Mouse (Mus musculus) limb, embryonic 10.5 days (tissue): ENCODE measurements around the gene Fam149b. TPM values are rescaled to one million over a fixed set of nuclear protein-coding genes. Genes with fewer than 3 reads are reported as not detected.

Experiments used
- DNase-seq: peaks from one replicate; pipeline ENCODE4 v3.0.0-alpha.2; 2017; ENCODE audit warnings: low spot score
- H3K27ac ChIP-seq: fragments of 300-500 bp; sonication (generic); 2 replicates; pipeline ENCODE4 v1.5.1; 2016; ENCODE audit warnings: mild to moderate bottlenecking
- H3K27me3 ChIP-seq: fragments of 300-500 bp; sonication (generic); 2 replicates; pipeline ENCODE4 v1.6.1; 2016; ENCODE audit warnings: low read depth, mild to moderate bottlenecking; ENCODE audit not compliant: poor library complexity, severe bottlenecking
- H3K36me3 ChIP-seq: fragments of 300-500 bp; sonication (generic); 2 replicates; pipeline ENCODE4 v1.6.1; 2016; ENCODE audit warnings: mild to moderate bottlenecking, moderate library complexity
- H3K4me1 ChIP-seq: fragments of 300-500 bp; sonication (generic); 2 replicates; pipeline ENCODE4 v1.6.1; 2016
- H3K4me3 ChIP-seq: fragments of 300-500 bp; sonication (generic); 2 replicates; pipeline ENCODE4 v1.5.1; 2016; ENCODE audit warnings: mild to moderate bottlenecking, moderate library complexity
- H3K9me3 ChIP-seq: fragments of 300-500 bp; sonication (generic); replicated peaks from 2 replicates; pipeline ENCODE4 v1.6.1; 2016; ENCODE audit warnings: mild to moderate bottlenecking
- WGBS: fragments of 180-500 bp; shearing (Covaris S2); methylation state at CpG from one replicate; pipeline ENCODE4 v1.1.7; 2016; 5-methylcytosine and 5-hydroxymethylcytosine counted together
- polyA plus RNA-seq: library from polyadenylated mRNA; unstranded; fragments of >200 nt; fragmentation: Nextera tagmentation; extraction: Ambion mirVana; gene quantifications from 2 replicates; pipeline ENCODE4 v1.2.1, GENCODE M21; 2016

The Fam149b gene
- polyA plus RNA-seq, 1 experiment from 2014 or later = 51.7 TPM

DNA sequence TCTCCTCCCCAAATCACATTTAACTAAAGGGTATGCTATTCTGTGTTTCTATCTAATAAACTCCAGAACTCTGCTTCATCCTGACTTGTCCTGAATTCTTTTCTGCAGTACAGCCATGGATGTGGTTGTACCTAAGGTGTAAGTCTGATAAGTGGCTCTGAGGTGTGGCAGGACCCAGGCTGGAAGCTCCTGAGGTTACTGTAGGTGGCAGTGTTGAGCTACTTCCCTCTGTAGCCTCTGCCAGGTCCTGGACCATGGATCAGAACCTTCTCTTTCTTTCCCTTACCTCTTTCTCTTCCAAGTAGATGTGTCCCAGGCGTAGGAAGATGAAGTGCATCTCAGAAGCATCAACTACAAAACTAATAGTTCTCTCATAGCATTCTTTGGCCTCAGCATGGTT, 52.1 kb downstream of the Fam149b start:
- H3K4me1 ChIP-seq = no peaks in the 10 kb centered on the region
- H3K27me3 ChIP-seq = no peaks in the 10 kb centered on the region
- no peaks in the 10 kb centered on the region for H3K36me3 ChIP-seq
- WGBS = 53% methylated on average over 1 of the region's 1 CpGs
- no peak for DNase-seq
- no peak overlapping the region for H3K4me3 ChIP-seq
- no peaks in the 10 kb centered on the region for H3K9me3 ChIP-seq
- H3K27ac ChIP-seq = no peak overlapping the region

DNA sequence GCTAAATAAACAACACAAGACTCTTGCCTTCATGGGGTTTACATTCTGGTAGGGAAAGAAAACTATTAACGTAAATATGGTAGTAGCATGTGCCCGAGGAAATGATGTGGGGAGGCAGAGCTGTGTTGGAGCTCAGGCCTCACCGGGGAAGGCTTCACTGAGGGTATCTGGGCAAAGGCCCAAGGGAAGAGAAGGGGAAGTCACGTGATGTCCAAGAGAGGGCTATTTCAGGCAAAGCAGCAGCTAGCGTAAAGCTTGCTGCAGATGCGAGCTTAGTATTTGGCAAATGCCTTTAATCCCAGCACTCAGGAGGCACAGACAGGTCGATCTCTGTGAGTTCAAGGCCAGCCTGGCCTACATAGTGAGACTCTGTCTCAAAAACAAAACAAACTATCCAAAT, 74.3 kb downstream of the Fam149b start:
- Histone ChIP-seq H3K27me3 (no peaks in the 10 kb centered on the region), H3K36me3 (no peaks in the 10 kb centered on the region), H3K4me3 (no peak overlapping the region), H3K9me3 (no peaks in the 10 kb centered on the region), H3K27ac (no peak overlapping the region), H3K4me1 (no peaks in the 10 kb centered on the region)
- DNase-seq = no peak
- WGBS = 80% methylated on average over 7 of the region's 7 CpGs

DNA sequence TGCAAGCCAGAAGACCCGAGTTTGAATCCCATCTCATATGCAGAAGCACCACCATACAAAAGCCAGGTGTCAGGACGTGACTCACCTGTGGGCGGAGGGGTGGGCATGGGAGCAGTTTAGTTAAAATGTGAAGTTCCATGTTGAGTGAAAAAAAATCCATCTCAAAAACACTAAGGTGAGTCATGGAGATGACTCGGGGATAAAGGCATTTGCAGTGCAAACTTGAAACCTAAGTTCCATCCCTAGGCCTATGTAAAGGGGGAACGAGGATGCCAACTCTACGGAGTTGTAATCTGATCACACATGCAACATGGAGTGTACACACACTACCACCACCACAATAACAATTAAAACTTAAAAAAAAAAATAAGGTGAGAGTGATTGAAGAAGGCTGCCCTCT, 75.1 kb downstream of the Fam149b start:
- no peaks in the 10 kb centered on the region for H3K9me3 ChIP-seq
- H3K36me3 ChIP-seq = no peaks in the 10 kb centered on the region
- H3K4me1 ChIP-seq = no peaks in the 10 kb centered on the region
- H3K27ac ChIP-seq = no peak overlapping the region
- DNase-seq = no peak
- no peaks in the 10 kb centered on the region for H3K27me3 ChIP-seq
- 89% methylated on average over 6 of the region's 6 CpGs for WGBS
- H3K4me3 ChIP-seq = no peak overlapping the region

DNA sequence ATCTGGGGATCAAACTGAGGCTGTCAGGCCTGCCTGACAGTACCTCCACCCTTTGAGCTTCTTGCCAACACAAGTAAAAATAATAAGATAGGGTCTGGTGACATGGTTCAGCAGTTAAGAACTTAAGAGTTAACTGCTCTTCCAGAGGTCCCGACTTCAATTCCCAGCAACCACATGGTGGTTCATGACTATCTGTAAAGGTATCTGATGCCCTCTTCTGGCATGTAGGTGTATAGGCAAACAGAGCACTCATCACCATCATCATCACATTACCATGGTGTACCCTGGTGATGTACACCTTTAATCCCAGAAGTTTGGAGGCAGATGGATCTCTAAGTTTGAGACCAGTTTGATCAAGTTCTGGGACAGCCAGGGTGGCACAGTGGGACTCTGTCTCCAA, 80.6 kb downstream of the Fam149b start:
- no peaks in the 10 kb centered on the region for H3K36me3 ChIP-seq
- H3K4me1 ChIP-seq = no peaks in the 10 kb centered on the region
- no peaks in the 10 kb centered on the region for H3K9me3 ChIP-seq
- H3K4me3 ChIP-seq = no peak overlapping the region
- no peak overlapping the region for H3K27ac ChIP-seq
- DNase-seq = no peak
- WGBS = 35% methylated on average over 1 of the region's 1 CpGs
- H3K27me3 ChIP-seq = no peaks in the 10 kb centered on the region

DNA sequence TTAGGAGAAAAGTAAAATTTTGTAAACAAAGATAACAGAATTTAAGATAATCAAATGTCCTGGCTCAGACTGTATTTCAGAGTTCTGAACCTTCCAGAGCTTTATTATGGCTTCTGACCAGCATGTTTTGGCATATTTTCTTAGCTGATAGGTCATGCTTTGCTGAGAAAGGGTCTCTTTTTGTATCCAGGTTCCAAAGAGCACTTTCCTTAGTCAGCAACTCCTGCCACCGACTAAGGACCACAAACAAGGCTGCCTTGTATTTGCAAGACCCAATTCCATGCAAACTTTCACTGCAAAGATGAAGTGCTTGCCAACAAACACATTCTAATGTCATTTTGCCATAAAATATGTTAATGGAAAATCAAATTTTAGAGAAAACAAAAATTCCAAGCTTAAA, 81.9 kb downstream of the Fam149b start:
- H3K4me1 ChIP-seq = no peaks in the 10 kb centered on the region
- no peaks in the 10 kb centered on the region for H3K9me3 ChIP-seq
- no peak overlapping the region for H3K4me3 ChIP-seq
- H3K27ac ChIP-seq = no peak overlapping the region
- no peak for DNase-seq
- no peaks in the 10 kb centered on the region for H3K36me3 ChIP-seq
- 76% methylated on average over 1 of the region's 1 CpGs for WGBS
- no peaks in the 10 kb centered on the region for H3K27me3 ChIP-seq

DNA sequence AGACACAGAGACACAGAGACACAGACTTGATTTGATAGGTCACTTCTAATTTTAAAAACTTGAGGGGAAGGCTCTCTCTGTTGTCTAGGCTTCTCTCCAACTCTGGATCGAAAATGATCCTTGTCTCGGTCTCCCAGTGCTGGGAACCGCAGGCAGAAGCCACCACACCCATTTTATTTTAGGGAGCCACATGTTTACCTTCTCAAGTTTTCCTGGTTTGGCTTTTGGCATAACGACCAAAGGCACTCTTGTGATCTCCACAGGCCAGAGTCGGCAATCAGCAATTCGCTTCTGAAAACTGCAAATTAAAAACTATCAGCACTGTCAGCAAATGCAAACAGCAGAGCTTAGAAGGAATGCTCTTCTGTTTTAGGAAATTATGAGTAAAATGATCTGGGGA, 83.8 kb downstream of the Fam149b start:
- Histone ChIP-seq H3K27me3 (no peaks in the 10 kb centered on the region), H3K36me3 (no peaks in the 10 kb centered on the region), H3K4me3 (no peak overlapping the region), H3K4me1 (no peaks in the 10 kb centered on the region), H3K27ac (no peak overlapping the region), H3K9me3 (no peaks in the 10 kb centered on the region)
- 82% methylated on average over 6 of the region's 6 CpGs for WGBS
- DNase-seq = no peak

DNA sequence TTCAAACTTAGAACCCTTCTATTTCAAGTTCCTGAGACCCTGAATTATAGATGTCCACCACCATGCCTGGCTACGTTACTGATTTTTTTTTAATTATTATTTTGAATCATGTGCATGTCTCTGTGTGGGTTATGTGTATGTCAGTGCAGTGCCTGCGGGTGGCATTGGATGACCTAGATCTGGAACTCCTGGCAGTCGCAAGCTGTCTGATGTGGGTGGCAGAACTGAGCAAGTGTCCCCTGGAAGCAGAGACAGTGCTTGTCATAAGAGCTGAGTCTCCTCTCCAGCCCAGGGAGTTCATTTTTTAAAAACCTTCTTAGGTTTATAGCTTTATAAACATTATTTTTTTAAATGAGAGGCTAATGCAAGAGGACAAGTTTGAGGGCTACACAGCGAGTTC, 84.5 kb downstream of the Fam149b start:
- no peaks in the 10 kb centered on the region for H3K9me3 ChIP-seq
- no peaks in the 10 kb centered on the region for H3K36me3 ChIP-seq
- H3K4me3 ChIP-seq = no peak overlapping the region
- WGBS = 85% methylated on average over 4 of the region's 4 CpGs
- DNase-seq = no peak
- no peaks in the 10 kb centered on the region for H3K27me3 ChIP-seq
- H3K4me1 ChIP-seq = no peaks in the 10 kb centered on the region
- no peak overlapping the region for H3K27ac ChIP-seq

Other genes starting within 250 kb of the Fam149b start
- 11.5 and 12.3 TPM in 2 replicates for gene Saysd1, start 209.6 kb upstream of the Fam149b start, polyA plus RNA-seq
- 7.3 and 8.9 TPM in 2 replicates for gene Kcnk5, start 166.4 kb upstream of the Fam149b start, polyA plus RNA-seq
- not detected in 2 replicates for gene Kcnk16, start 79.0 kb upstream of the Fam149b start, polyA plus RNA-seq
- 11.5 and 15.5 TPM in 2 replicates for gene Nudt13, start 53.5 kb upstream of the Fam149b start, polyA plus RNA-seq
- 71.7 and 74.6 TPM in 2 replicates for gene Ecd, start within 50 bp of the Fam149b start, polyA plus RNA-seq
- gene Dnajc9, start 40.7 kb downstream of the Fam149b start, polyA plus RNA-seq = 272 and 290 TPM in 2 replicates
- 90.4 TPM in 2 replicates for gene Mrps16, start 45.5 kb downstream of the Fam149b start, polyA plus RNA-seq
- gene Cfap70, start 104.1 kb downstream of the Fam149b start, polyA plus RNA-seq = 0.29 and 0.90 TPM in 2 replicates
- 21.2 and 23.3 TPM in 2 replicates for gene Anxa7, start 132.0 kb downstream of the Fam149b start, polyA plus RNA-seq
- gene Mss51, start 148.7 kb downstream of the Fam149b start, polyA plus RNA-seq = 0.83 and 1.3 TPM in 2 replicates
- 35.7 and 43.2 TPM in 2 replicates for gene Ppp3cb, start 198.4 kb downstream of the Fam149b start, polyA plus RNA-seq